8 mouse cellular contexts compared by ENCODE assay signal in genomic region chr9:56075901-56076620, GRCm38 (mm10). TPM values are rescaled to one million over a fixed set of nuclear protein-coding genes. Genes with fewer than 3 reads are reported as not detected.
DNase-seq lines count a peak whose midpoint lies in the region; ATAC-seq and TF ChIP-seq lines count a peak whose summit lies in the region.

No protein-coding gene starts in this region.

- H3K9me3 ChIP-seq in intestine, postnatal 0 days (ENCODE audit: control insufficient read depth), result no peaks in the 10 kb centered on the region
- H3K9me3 ChIP-seq in lung, embryonic 15.5 days, result no peaks in the 10 kb centered on the region

- intact Hi-C loops in left cerebral cortex, postnatal 25 days (cut with DNase I), result loop anchor here (2.0 kb wide), 1 partner anchor 43 kb away; no protein-coding TSS in a partner anchor

- no peak overlapping the region; the same call in 1 of the 2 replicates for H3K4me2 ChIP-seq in intestine, postnatal 0 days (replicated peaks; ENCODE audit: low read depth)
- H3K4me2 ChIP-seq in lung, embryonic 15.5 days, result no peak overlapping the region

- no peaks in the 10 kb centered on the region for H3K27me3 ChIP-seq in intestine, postnatal 0 days (replicated peaks; ENCODE audit: control insufficient read depth, insufficient read depth, low read length)
- H3K27me3 ChIP-seq in lung, embryonic 15.5 days, result no peaks in the 10 kb centered on the region
- H3K27me3 ChIP-seq in small intestine, adult 2 months (ENCODE audit: control insufficient read depth, insufficient read depth, low read length), result no peaks in the 10 kb centered on the region

- DNase-seq in layer of hippocampus, adult 2 months (ENCODE audit: low spot score in 2 of 2), result no peak
- no peak for DNase-seq in layer of hippocampus, postnatal 36 days
- DNase-seq in forelimb bud, embryonic 11.5 days (ENCODE audit: low read depth, low spot score), result peak; percentile 24
- DNase-seq in urinary bladder, postnatal 25 days (ENCODE audit: low spot score), result no peak
- DNase-seq in left cerebral cortex, postnatal 25 days (ENCODE audit: low spot score in 2 of 2), result no peak

- H3K4me3 ChIP-seq in layer of hippocampus, adult 2 months, result no peak overlapping the region
- H3K4me3 ChIP-seq in intestine, postnatal 0 days (ENCODE audit: low read depth, low read length), result no peak overlapping the region
- no peak overlapping the region for H3K4me3 ChIP-seq in lung, embryonic 15.5 days
- H3K4me3 ChIP-seq in small intestine, adult 2 months (ENCODE audit: low read depth, low read length), result no peak overlapping the region

- H3K36me3 ChIP-seq in intestine, postnatal 0 days (ENCODE audit: control insufficient read depth, insufficient read depth), result no peaks in the 10 kb centered on the region
- peaks cover 3% of the 10 kb centered on the region; the same call in 1 of the 2 replicates for H3K36me3 ChIP-seq in lung, embryonic 15.5 days
- no peaks in the 10 kb centered on the region for H3K36me3 ChIP-seq in small intestine, adult 2 months (ENCODE audit: control insufficient read depth, insufficient read depth, low read length)

- peak; percentile 70 for ATAC-seq in intestine, postnatal 0 days
- peak; percentile 61; the same call in 1 of the 2 replicates for ATAC-seq in lung, embryonic 15.5 days (ENCODE audit: borderline replicate concordance, extremely low read depth, low FRiP score, low TSS enrichment)

- H3K27ac ChIP-seq in layer of hippocampus, adult 2 months, result peak overlapping the region; percentile 84
- H3K27ac ChIP-seq in intestine, postnatal 0 days (ENCODE audit: low read depth, low read length), result peak overlapping the region; percentile 58
- peak overlapping the region; percentile 68 for H3K27ac ChIP-seq in lung, embryonic 15.5 days
- peak overlapping the region; percentile 72 for H3K27ac ChIP-seq in small intestine, adult 2 months (ENCODE audit: insufficient read depth, low read depth, low read length)

- H3K4me1 ChIP-seq in intestine, postnatal 0 days (replicated peaks; ENCODE audit: control insufficient read depth, insufficient read depth, low read length), result peaks cover 6% of the 10 kb centered on the region; the same call in 1 of the 2 replicates
- H3K4me1 ChIP-seq in lung, embryonic 15.5 days, result peaks cover 17% of the 10 kb centered on the region
- peaks cover 5% of the 10 kb centered on the region; the same call in 1 of the 2 replicates for H3K4me1 ChIP-seq in small intestine, adult 2 months (ENCODE audit: control insufficient read depth, insufficient read depth, insufficient read length, low read length)

- no peak overlapping the region for H3K9ac ChIP-seq in intestine, postnatal 0 days (ENCODE audit: low read depth, low read length)
- 0 out of 2 replicates have a peak overlapping the region, but pooled peaks have one; percentile 13 for H3K9ac ChIP-seq in lung, embryonic 15.5 days

- 14% methylated on average over 7 of the region's 7 CpGs for WGBS in intestine, postnatal 0 days
- WGBS in lung, embryonic 15.5 days, result 19% methylated on average over 7 of the region's 7 CpGs
- WGBS in small intestine, adult 2 months, result 28% methylated on average over 7 of the region's 7 CpGs

- TF ChIP-seq CTCF in layer of hippocampus, adult 2 months (conservative IDR thresholded peaks at IDR 0.05), result no peak
- no peak for TF ChIP-seq CTCF in intestine, postnatal 0 days (IDR thresholded peaks at IDR 0.05; ENCODE audit: low read depth)
- no peak for TF ChIP-seq CTCF in small intestine, adult 2 months (IDR thresholded peaks at IDR 0.05; ENCODE audit: extremely low read depth, insufficient read length, insufficient replicate concordance, low read depth, low read length)

- TF ChIP-seq POLR2A in small intestine, adult 2 months (IDR thresholded peaks at IDR 0.05; ENCODE audit: low read depth, low read length), result no peak

RNA-seq across cellular contexts. Expression of gene Pstpip1, which starts 13.7 kb away (rescaled TPM):
- 1 to 10 TPM; 2.0 to 4.8 TPM for total RNA-seq in layer of hippocampus, adult 2 months (2021)
- 1 to 10 TPM; 2.7 to 3.7 TPM for total RNA-seq in layer of hippocampus, postnatal 36 days (2021)
- polyA plus RNA-seq in intestine, postnatal 0 days (2015; fragmentation: Nextera tagmentation; extraction: Ambion mirVana), result 0.69 and 0.80 TPM in 2 replicates
- 1.6 and 2.9 TPM in 2 replicates for polyA plus RNA-seq in lung, embryonic 15.5 days (2015; fragmentation: Nextera tagmentation; extraction: Ambion mirVana)
- polyA plus RNA-seq in small intestine, adult 2 months (2012; rRNA removed), result 6.0 and 7.5 TPM in 2 replicates
- total RNA-seq in left cerebral cortex, postnatal 25 days (2021), result 1 to 10 TPM; 2.7 to 3.1 TPM

RNA-seq across cellular contexts. Expression of gene Rcn2, which starts 34.4 kb away (rescaled TPM):
- 10 to 100 TPM; 91.8 to 92.3 TPM for total RNA-seq in layer of hippocampus, adult 2 months (2021)
- 10 to 100 TPM; 90.4 to 99.0 TPM for total RNA-seq in layer of hippocampus, postnatal 36 days (2021)
- polyA plus RNA-seq in intestine, postnatal 0 days (2015; fragmentation: Nextera tagmentation; extraction: Ambion mirVana), result 81.3 and 81.7 TPM in 2 replicates
- 251 and 256 TPM in 2 replicates for polyA plus RNA-seq in lung, embryonic 15.5 days (2015; fragmentation: Nextera tagmentation; extraction: Ambion mirVana)
- polyA plus RNA-seq in small intestine, adult 2 months (2012; rRNA removed), result 34.2 and 38.4 TPM in 2 replicates
- 100 to 1,000 TPM; 109 to 112 TPM for total RNA-seq in left cerebral cortex, postnatal 25 days (2021)
